Mouse (Mus musculus): Measurements from ENCODE around the gene Tmem198. TPM values are rescaled to one million over a fixed set of nuclear protein-coding genes. Genes with fewer than 3 reads are reported as not detected.

Tmem198 gene
- polyA plus RNA-seq, 1 experiment from 2014 or later, result 1.3 TPM

- TF ChIP-seq EP300 (IDR thresholded peaks at IDR 0.05) (no peak), CTCF (IDR thresholded peaks at IDR 0.05) (no peak)
- Histone ChIP-seq H3K27me3 (replicated peaks; ENCODE audit: insufficient read depth, low read length) (no peaks in the 10 kb centered on the region), H3K4me3 (ENCODE audit: low read depth, low read length) (no peak overlapping the region), H3K4me2 (replicated peaks; ENCODE audit: low read depth, low read length) (no peak overlapping the region), H3K4me1 (ENCODE audit: insufficient read depth, low read depth, low read length) (no peaks in the 10 kb centered on the region), H3K27ac (ENCODE audit: low read length) (no peak overlapping the region), H3K9me3 (ENCODE audit: low read length) (no peaks in the 10 kb centered on the region), H3K9ac (replicated peaks; ENCODE audit: low read depth) (no peak overlapping the region), H3K36me3 (ENCODE audit: insufficient read depth, low read length) (peaks cover 19% of the 10 kb centered on the region; the same call in 1 of the 2 replicates)
- WGBS, result 85% methylated on average over 19 of the region's 19 CpGs
- ATAC-seq (no peak), DNase-seq (ENCODE audit: low spot score) (no peak)
These were observed 54.3 kb downstream of the Tmem198 start for GRCm38 (mm10) chr1:75533325-75534252.

Other genes with a start within 250 kb of the Tmem198 start
- not detected in 2 replicates for gene A630095N17Rik, start 247.4 kb upstream of the Tmem198 start, polyA plus RNA-seq (2015; fragmentation: Nextera tagmentation; extraction: Ambion mirVana)
- gene Dnajb2, start 243.1 kb upstream of the Tmem198 start, polyA plus RNA-seq (2015; fragmentation: Nextera tagmentation; extraction: Ambion mirVana), result 40.1 and 45.6 TPM in 2 replicates
- 0.90 and 0.92 TPM in 2 replicates for gene Ptprn, start 215.0 kb upstream of the Tmem198 start, polyA plus RNA-seq (2015; fragmentation: Nextera tagmentation; extraction: Ambion mirVana)
- 1.5 and 1.8 TPM in 2 replicates for gene Resp18, start 201.1 kb upstream of the Tmem198 start, polyA plus RNA-seq (2015; fragmentation: Nextera tagmentation; extraction: Ambion mirVana)
- 109 TPM in 2 replicates for gene Dnpep, start 161.5 kb upstream of the Tmem198 start, polyA plus RNA-seq (2015; fragmentation: Nextera tagmentation; extraction: Ambion mirVana)
- gene Des, start 119.2 kb upstream of the Tmem198 start, polyA plus RNA-seq (2015; fragmentation: Nextera tagmentation; extraction: Ambion mirVana), result 59.4 and 67.3 TPM in 2 replicates
- gene Speg, start 104.2 kb upstream of the Tmem198 start, polyA plus RNA-seq (2015; fragmentation: Nextera tagmentation; extraction: Ambion mirVana), result 15.4 and 16.4 TPM in 2 replicates
- gene Gmppa, start 43.6 kb upstream of the Tmem198 start, polyA plus RNA-seq (2015; fragmentation: Nextera tagmentation; extraction: Ambion mirVana), result 58.4 and 58.9 TPM in 2 replicates
- gene Asic4, start 29.1 kb upstream of the Tmem198 start, polyA plus RNA-seq (2015; fragmentation: Nextera tagmentation; extraction: Ambion mirVana), result not detected in 2 replicates
- gene Chpf, start 225 bp upstream of the Tmem198 start, polyA plus RNA-seq (2015; fragmentation: Nextera tagmentation; extraction: Ambion mirVana), result 31.2 and 31.6 TPM in 2 replicates
- gene Obsl1, start 26.9 kb downstream of the Tmem198 start, polyA plus RNA-seq (2015; fragmentation: Nextera tagmentation; extraction: Ambion mirVana), result 25.8 and 33.9 TPM in 2 replicates
- 3.7 and 3.8 TPM in 2 replicates for gene Inha, start 27.5 kb downstream of the Tmem198 start, polyA plus RNA-seq (2015; fragmentation: Nextera tagmentation; extraction: Ambion mirVana)
- gene Stk11ip, start 42.0 kb downstream of the Tmem198 start, polyA plus RNA-seq (2015; fragmentation: Nextera tagmentation; extraction: Ambion mirVana), result 12.7 and 13.2 TPM in 2 replicates
- 8.0 and 10.4 TPM in 2 replicates for gene Slc4a3, start 66.7 kb downstream of the Tmem198 start, polyA plus RNA-seq (2015; fragmentation: Nextera tagmentation; extraction: Ambion mirVana)